Mouse (Mus musculus): ENCODE data around the gene Telo2. TPM values are rescaled to one million over a fixed set of nuclear protein-coding genes. Genes with fewer than 3 reads are reported as not detected.

Gene Telo2
- polyA plus RNA-seq, 1 experiment from 2014 or later: 30.7 TPM

DNA sequence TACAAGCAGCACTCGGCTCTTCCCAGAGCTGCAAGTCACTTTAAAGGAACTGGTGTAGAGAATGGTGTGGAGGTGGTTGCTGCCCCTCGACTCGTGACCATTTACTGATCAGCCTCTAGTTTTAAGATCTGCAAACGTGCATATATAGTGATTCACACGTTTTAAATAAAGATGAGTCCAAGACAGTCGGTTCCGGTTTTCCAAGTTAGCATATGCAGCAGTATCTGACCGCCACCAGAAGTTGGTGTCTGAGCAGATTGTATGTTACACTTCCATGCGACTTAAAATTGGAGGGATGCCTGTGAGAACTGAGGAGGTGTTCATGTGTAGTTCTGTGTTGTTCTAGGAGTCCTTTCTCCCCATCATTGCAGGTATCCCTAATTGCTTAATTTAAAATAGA lies 62.5 kb downstream of the Telo2 start:
- 82% methylated on average over 9 of the region's 9 CpGs for WGBS
- no peak overlapping the region for H3K27ac ChIP-seq (ENCODE audit: poor library complexity, severe bottlenecking)
- H3K4me1 ChIP-seq (replicated peaks): no peaks in the 10 kb centered on the region
- H3K36me3 ChIP-seq: peaks cover 70% of the 10 kb centered on the region
- no peak for ATAC-seq (ENCODE audit: insufficient number of reproducible peaks, low FRiP score)
- no peaks in the 10 kb centered on the region for H3K9me3 ChIP-seq (replicated peaks)
- H3K9ac ChIP-seq: no peak overlapping the region
- no peak overlapping the region for H3K4me3 ChIP-seq
- no peak overlapping the region for H3K4me2 ChIP-seq
- no peaks in the 10 kb centered on the region for H3K27me3 ChIP-seq (replicated peaks)

Other genes with a start within 250 kb of the Telo2 start
- 0.12 and 0.24 TPM in 2 replicates for gene Igfals, start 250.0 kb downstream of the Telo2 start, polyA plus RNA-seq (2016; fragmentation: Nextera tagmentation; extraction: Ambion mirVana)
- gene Nubp2, start 229.6 kb downstream of the Telo2 start, polyA plus RNA-seq (2016; fragmentation: Nextera tagmentation; extraction: Ambion mirVana): 31.9 and 33.1 TPM in 2 replicates
- gene Spsb3, start 229.3 kb downstream of the Telo2 start, polyA plus RNA-seq (2016; fragmentation: Nextera tagmentation; extraction: Ambion mirVana): 25.7 and 28.3 TPM in 2 replicates
- gene Eme2, start 220.9 kb downstream of the Telo2 start, polyA plus RNA-seq (2016; fragmentation: Nextera tagmentation; extraction: Ambion mirVana): 25.4 and 27.2 TPM in 2 replicates
- 91.1 and 94.9 TPM in 2 replicates for gene Mrps34, start 220.9 kb downstream of the Telo2 start, polyA plus RNA-seq (2016; fragmentation: Nextera tagmentation; extraction: Ambion mirVana)
- gene Nme3, start 219.5 kb downstream of the Telo2 start, polyA plus RNA-seq (2016; fragmentation: Nextera tagmentation; extraction: Ambion mirVana): 34.5 and 36.5 TPM in 2 replicates
- gene Mapk8ip3, start 179.0 kb downstream of the Telo2 start, polyA plus RNA-seq (2016; fragmentation: Nextera tagmentation; extraction: Ambion mirVana): 38.4 and 41.3 TPM in 2 replicates
- gene Jpt2, start 155.3 kb downstream of the Telo2 start, polyA plus RNA-seq (2016; fragmentation: Nextera tagmentation; extraction: Ambion mirVana): 140 and 144 TPM in 2 replicates
- gene Cramp1l, start 100.2 kb downstream of the Telo2 start, polyA plus RNA-seq (2016; fragmentation: Nextera tagmentation; extraction: Ambion mirVana): 8.5 and 10.1 TPM in 2 replicates
- gene Ift140, start 99.9 kb downstream of the Telo2 start, polyA plus RNA-seq (2016; fragmentation: Nextera tagmentation; extraction: Ambion mirVana): 14.4 and 14.8 TPM in 2 replicates
- gene Tmem204, start 32.4 kb downstream of the Telo2 start, polyA plus RNA-seq (2016; fragmentation: Nextera tagmentation; extraction: Ambion mirVana): 16.3 and 20.4 TPM in 2 replicates
- gene Ptx4, start 4.8 kb upstream of the Telo2 start, polyA plus RNA-seq (2016; fragmentation: Nextera tagmentation; extraction: Ambion mirVana): 0.27 TPM in 1 of 2 replicates, not detected in the other
- 19.5 and 21.1 TPM in 2 replicates for gene Clcn7, start 17.4 kb upstream of the Telo2 start, polyA plus RNA-seq (2016; fragmentation: Nextera tagmentation; extraction: Ambion mirVana)
- gene Ccdc154, start 46.5 kb upstream of the Telo2 start, polyA plus RNA-seq (2016; fragmentation: Nextera tagmentation; extraction: Ambion mirVana): not detected in 2 replicates
- gene Gm38655, start 59.5 kb upstream of the Telo2 start, polyA plus RNA-seq (2016; fragmentation: Nextera tagmentation; extraction: Ambion mirVana): not detected in 2 replicates
- 25.1 and 25.9 TPM in 2 replicates for gene BC003965, start 68.6 kb upstream of the Telo2 start, polyA plus RNA-seq (2016; fragmentation: Nextera tagmentation; extraction: Ambion mirVana)
- 5.1 and 6.3 TPM in 2 replicates for gene Unkl, start 72.4 kb upstream of the Telo2 start, polyA plus RNA-seq (2016; fragmentation: Nextera tagmentation; extraction: Ambion mirVana)
- 25.0 TPM in 2 replicates for gene Gnptg, start 124.2 kb upstream of the Telo2 start, polyA plus RNA-seq (2016; fragmentation: Nextera tagmentation; extraction: Ambion mirVana)
- gene Tsr3, start 124.2 kb upstream of the Telo2 start, polyA plus RNA-seq (2016; fragmentation: Nextera tagmentation; extraction: Ambion mirVana): 33.3 and 34.1 TPM in 2 replicates
- 0.18 and 0.42 TPM in 2 replicates for gene Baiap3, start 140.4 kb upstream of the Telo2 start, polyA plus RNA-seq (2016; fragmentation: Nextera tagmentation; extraction: Ambion mirVana)
- 459 and 468 TPM in 2 replicates for gene Ube2i, start 158.7 kb upstream of the Telo2 start, polyA plus RNA-seq (2016; fragmentation: Nextera tagmentation; extraction: Ambion mirVana)
- gene Prss34, start 182.4 kb upstream of the Telo2 start, polyA plus RNA-seq (2016; fragmentation: Nextera tagmentation; extraction: Ambion mirVana): not detected in 2 replicates
- not detected in 2 replicates for gene Prss28, start 192.7 kb upstream of the Telo2 start, polyA plus RNA-seq (2016; fragmentation: Nextera tagmentation; extraction: Ambion mirVana)
- gene Prss29, start 202.7 kb upstream of the Telo2 start, polyA plus RNA-seq (2016; fragmentation: Nextera tagmentation; extraction: Ambion mirVana): not detected in 2 replicates
- not detected in 2 replicates for gene Tpsab1, start 229.6 kb upstream of the Telo2 start, polyA plus RNA-seq (2016; fragmentation: Nextera tagmentation; extraction: Ambion mirVana)